Mouse (Mus musculus) cerebellum, adult 11-12 months (tissue): ENCODE data around the gene Gm10378.
"Not testable (repeated sequence)": the region's sequence is repeated elsewhere in the genome, so short reads cannot be mapped to it uniquely, and the experiment has no call there.

ENCODE experiments used
- DNase-seq: peaks from one replicate; pipeline ENCODE4 v3.0.0; 2022

The Gm10378 gene

GRCm38 (mm10) chr14:42655638-42656037 lies at the start of gene Gm10378:
Gene Gm10378 (plus strand): TSS chr14:42655938.
- DNase-seq = not testable (repeated sequence)

DNA sequence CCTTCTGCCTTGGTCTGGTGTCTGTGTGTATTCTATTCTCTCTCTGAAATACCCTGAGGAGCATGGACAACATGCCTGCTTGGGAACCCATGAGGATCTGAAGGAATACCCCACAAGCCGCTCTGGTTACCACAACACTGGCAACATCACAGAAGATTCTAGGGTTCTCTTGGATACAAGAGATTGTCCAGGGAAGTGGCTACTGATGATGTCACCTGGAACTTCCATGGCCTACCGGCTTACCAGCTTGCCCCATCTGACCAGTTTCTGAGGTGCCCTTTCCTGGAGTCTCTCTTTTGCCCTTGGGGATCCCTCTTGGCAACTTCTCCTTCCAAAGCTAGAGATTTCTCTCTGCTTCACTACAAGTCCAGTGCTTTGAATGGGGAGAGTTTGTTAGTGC lies 13.9 kb upstream of the Gm10378 start, which contains the start of gene Gm3633:
Gene Gm3633 (minus strand): TSS at position 101 of the 400 bp plus-strand sequence.
- DNase-seq = not testable (repeated sequence)
